Mouse (Mus musculus) layer of hippocampus, postnatal 25 days (tissue): Measurements from ENCODE around the gene Ogfod2. TPM values are rescaled to one million over a fixed set of nuclear protein-coding genes. Genes with fewer than 3 reads are reported as not detected.

Source experiments
- DNase-seq, 2 experiments: peaks; one replicate each; pipeline ENCODE4 v3.0.0; 2022; ENCODE audit warnings: mixed read lengths in 2 of 2, low spot score in 1 of 2; ENCODE audit errors: extremely low spot score in 1 of 2
- total RNA-seq, 2 experiments: library from RNA; stranded (reverse); gene quantifications; 2 replicates each; pipeline ENCODE4 v1.2.3; 2021

Ogfod2 gene
- total RNA-seq, 2 experiments from 2014 or later: 33.9 to 35.0 TPM

GRCm38 (mm10) chr5:124149028-124149427 is 36.9 kb downstream of the Ogfod2 start:
- DNase-seq: no peak

- DNase-seq: no peak
These were observed 38.8 kb downstream of the Ogfod2 start for GRCm38 (mm10) chr5:124150895-124151294.

- DNase-seq: no peak
These were observed 40.6 kb downstream of the Ogfod2 start for GRCm38 (mm10) chr5:124152734-124153133.

GRCm38 (mm10) chr5:124155943-124156342 is 43.8 kb downstream of the Ogfod2 start:
- DNase-seq: no peak

- no peak for DNase-seq
These were observed 46.2 kb downstream of the Ogfod2 start for GRCm38 (mm10) chr5:124158305-124158704.

GRCm38 (mm10) chr5:124159453-124159852 is 47.4 kb downstream of the Ogfod2 start:
- no peak for DNase-seq

- DNase-seq: no peak
These were observed 49.7 kb downstream of the Ogfod2 start for GRCm38 (mm10) chr5:124161831-124162230.

GRCm38 (mm10) chr5:124162577-124162976 is 50.5 kb downstream of the Ogfod2 start:
- DNase-seq: peak in 1 of 2 experiments; percentile 67

- no peak for DNase-seq
These were observed 51.3 kb downstream of the Ogfod2 start for GRCm38 (mm10) chr5:124163445-124163844.

Other genes with a start within 250 kb of the Ogfod2 start
- gene Hcar2, start 246.8 kb upstream of the Ogfod2 start, total RNA-seq: under 1 TPM in 1 of 2 experiments, not detected in 1; 0.12 TPM
- under 1 TPM; 0.61 to 0.74 TPM for gene Hcar1, start 232.3 kb upstream of the Ogfod2 start, total RNA-seq
- 10 to 100 TPM; 60.5 to 62.0 TPM for gene Denr, start 205.1 kb upstream of the Ogfod2 start, total RNA-seq
- gene Gm43518, start 184.9 kb upstream of the Ogfod2 start, total RNA-seq: 1 to 10 TPM in 1 of 2 experiments, under 1 TPM in 1; 0.54 to 1.4 TPM
- 1 to 10 TPM; 3.5 to 4.3 TPM for gene Ccdc62, start 181.6 kb upstream of the Ogfod2 start, total RNA-seq
- 10 to 100 TPM; 48.8 to 51.3 TPM for gene Hip1r, start 138.7 kb upstream of the Ogfod2 start, total RNA-seq
- 10 to 100 TPM; 41.2 to 47.2 TPM for gene Vps37b, start 80.0 kb upstream of the Ogfod2 start, total RNA-seq
- 10 to 100 TPM; 29.3 to 33.8 TPM for gene Abcb9, start 16.5 kb upstream of the Ogfod2 start, total RNA-seq
- 10 to 100 TPM; 44.9 to 45.8 TPM for gene Arl6ip4, start 3.8 kb downstream of the Ogfod2 start, total RNA-seq
- gene Pitpnm2, start 137.5 kb downstream of the Ogfod2 start, total RNA-seq: 100 to 1,000 TPM; 255 to 312 TPM
- gene Mphosph9, start 215.7 kb downstream of the Ogfod2 start, total RNA-seq: 10 to 100 TPM; 13.7 to 22.4 TPM
- gene 2810006K23Rik, start 215.8 kb downstream of the Ogfod2 start, total RNA-seq: 10 to 100 TPM; 13.4 to 16.9 TPM